Mouse (Mus musculus) ES-E14 (cell line): ENCODE data around the gene Nlrp1b.

Experiments
- CHD2 ChIP-seq: IDR thresholded peaks from 2 replicates; pipeline ENCODE4 v1.6.1; 2014; ENCODE audit warnings: mild to moderate bottlenecking, low read depth, low read length, inconsistent platforms
- HCFC1 ChIP-seq: IDR thresholded peaks from 2 replicates; pipeline ENCODE4 v1.6.1; 2012; ENCODE audit warnings: low read length, inconsistent platforms, borderline replicate concordance; ENCODE audit not compliant: insufficient read depth
- MAFK ChIP-seq: IDR thresholded peaks from 2 replicates; pipeline ENCODE4 v1.6.1; 2014; ENCODE audit warnings: mild to moderate bottlenecking, low read depth, low read length, inconsistent platforms; ENCODE audit not compliant: insufficient read depth
- ZC3H11A ChIP-seq: IDR thresholded peaks from 2 replicates; pipeline ENCODE4 v1.6.1; 2012; ENCODE audit warnings: low read depth, mild to moderate bottlenecking, inconsistent platforms, low read length, borderline replicate concordance
- ZNF384 ChIP-seq: IDR thresholded peaks from 2 replicates; pipeline ENCODE4 v1.6.1; 2012; ENCODE audit warnings: low read depth, low read length, inconsistent platforms

DNA sequence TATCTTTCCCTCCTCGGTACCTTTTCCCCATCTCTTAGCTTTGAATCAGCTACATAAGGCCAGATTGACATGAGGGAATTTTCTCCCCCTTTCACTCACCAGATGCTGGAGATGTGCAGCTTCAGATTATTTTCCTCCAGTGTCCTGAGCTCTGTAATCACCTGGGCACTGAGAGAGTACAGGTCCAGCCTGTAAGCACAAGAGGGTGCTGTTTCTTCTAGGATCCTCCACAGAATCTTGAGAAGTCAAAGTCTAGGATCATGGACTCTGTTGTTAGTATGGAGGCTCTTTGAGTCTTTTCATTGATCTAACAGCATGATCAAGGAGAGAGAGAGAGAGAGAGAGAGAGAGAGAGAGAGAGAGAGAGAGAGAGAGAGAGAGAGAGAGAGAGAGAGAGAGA lies 60.9 kb downstream of the Nlrp1b start:
- TF ChIP-seq MAFK: no peak
- TF ChIP-seq ZC3H11A: no peak
- no peak for TF ChIP-seq CHD2
- no peak for TF ChIP-seq ZNF384
- TF ChIP-seq HCFC1: no peak
